Mouse (Mus musculus): ENCODE measurements around the gene Ltb4r1. TPM values are rescaled to one million over a fixed set of nuclear protein-coding genes. Genes with fewer than 3 reads are reported as not detected.

The Ltb4r1 gene
- polyA plus RNA-seq (2017; shearing (Covaris generic)), result 3.1 TPM

GRCm38 (mm10) chr14:55765696-55766095, at the start of gene Ltb4r1:
Gene Ltb4r1, plus strand, starts transcription at chr14:55765962.

GRCm38 (mm10) chr14:55721700-55722437, 43.9 kb upstream of the Ltb4r1 start, which contains the start of gene Rabggta:
Gene Rabggta, minus strand, starts transcription at chr14:55722263.

GRCm38 (mm10) chr14:55745180-55745860, 20.4 kb upstream of the Ltb4r1 start, which contains the start of the genes Dhrs1 and Nop9:
Gene Dhrs1, minus strand, starts transcription at chr14:55745690.
Gene Nop9, plus strand, starts transcription at chr14:55745693.

GRCm38 (mm10) chr14:55758363-55758784, 7.4 kb upstream of the Ltb4r1 start, which contains the start of gene Cideb:
Gene Cideb, minus strand, starts transcription at chr14:55758458.

GRCm38 (mm10) chr14:55761163-55761562, 4.6 kb upstream of the Ltb4r1 start, which contains the start of gene Ltb4r2:
Gene Ltb4r2, plus strand, starts transcription at chr14:55761428.

GRCm38 (mm10) chr14:55783958-55784235, 18.1 kb downstream of the Ltb4r1 start, which contains the start of gene Adcy4:
Gene Adcy4, minus strand, starts transcription at chr14:55784095.

GRCm38 (mm10) chr14:55788256-55789050, 22.7 kb downstream of the Ltb4r1 start, which contains the start of gene Ripk3:
Gene Ripk3, minus strand, starts transcription at chr14:55788865.

Other genes starting within 250 kb of the Ltb4r1 start
- 0.07 TPM for gene Nrl, start 241.0 kb upstream of the Ltb4r1 start, polyA plus RNA-seq (2017; shearing (Covaris generic))
- 46.5 TPM for gene Pck2, start 225.7 kb upstream of the Ltb4r1 start, polyA plus RNA-seq (2017; shearing (Covaris generic))
- gene Dcaf11, start 206.0 kb upstream of the Ltb4r1 start, polyA plus RNA-seq (2017; shearing (Covaris generic)), result 159 TPM
- 4.7 TPM for gene A730061H03Rik, start 205.6 kb upstream of the Ltb4r1 start, polyA plus RNA-seq (2017; shearing (Covaris generic))
- gene Fitm1, start 190.3 kb upstream of the Ltb4r1 start, polyA plus RNA-seq (2017; shearing (Covaris generic)), result not detected
- 1,178 TPM for gene Psme1, start 187.8 kb upstream of the Ltb4r1 start, polyA plus RNA-seq (2017; shearing (Covaris generic))
- 32.1 TPM for gene Emc9, start 180.7 kb upstream of the Ltb4r1 start, polyA plus RNA-seq (2017; shearing (Covaris generic))
- gene Psme2, start 174.8 kb upstream of the Ltb4r1 start, polyA plus RNA-seq (2017; shearing (Covaris generic)), result 1,001 TPM
- 79.7 TPM for gene Rnf31, start 174.3 kb upstream of the Ltb4r1 start, polyA plus RNA-seq (2017; shearing (Covaris generic))
- 209 TPM for gene Irf9, start 162.4 kb upstream of the Ltb4r1 start, polyA plus RNA-seq (2017; shearing (Covaris generic))
- 10.1 TPM for gene Rec8, start 147.9 kb upstream of the Ltb4r1 start, polyA plus RNA-seq (2017; shearing (Covaris generic))
- 74.4 TPM for gene Ipo4, start 130.0 kb upstream of the Ltb4r1 start, polyA plus RNA-seq (2017; shearing (Covaris generic))
- gene Gm49378, start 128.1 kb upstream of the Ltb4r1 start, polyA plus RNA-seq (2017; shearing (Covaris generic)), result 2.5 TPM
- gene Tm9sf1, start 122.2 kb upstream of the Ltb4r1 start, polyA plus RNA-seq (2017; shearing (Covaris generic)), result 95.5 TPM
- gene Tssk4, start 115.8 kb upstream of the Ltb4r1 start, polyA plus RNA-seq (2017; shearing (Covaris generic)), result 1.4 TPM
- 120 TPM for gene Mdp1, start 105.5 kb upstream of the Ltb4r1 start, polyA plus RNA-seq (2017; shearing (Covaris generic))
- 49.3 TPM for gene Gmpr2, start 94.0 kb upstream of the Ltb4r1 start, polyA plus RNA-seq (2017; shearing (Covaris generic))
- 452 TPM for gene Nedd8, start 93.8 kb upstream of the Ltb4r1 start, polyA plus RNA-seq (2017; shearing (Covaris generic))
- gene Tinf2, start 84.1 kb upstream of the Ltb4r1 start, polyA plus RNA-seq (2017; shearing (Covaris generic)), result 62.3 TPM
- 0.39 TPM for gene Tgm1, start 52.0 kb upstream of the Ltb4r1 start, polyA plus RNA-seq (2017; shearing (Covaris generic))
- 71.3 TPM for gene Rabggta, start 43.7 kb upstream of the Ltb4r1 start, polyA plus RNA-seq (2017; shearing (Covaris generic))
- 56.9 TPM for gene Dhrs1, start 20.3 kb upstream of the Ltb4r1 start, polyA plus RNA-seq (2017; shearing (Covaris generic))
- gene Nop9, start 20.3 kb upstream of the Ltb4r1 start, polyA plus RNA-seq (2017; shearing (Covaris generic)), result 15.6 TPM
- gene Cideb, start 7.5 kb upstream of the Ltb4r1 start, polyA plus RNA-seq (2017; shearing (Covaris generic)), result not detected
- gene Ltb4r2, start 4.5 kb upstream of the Ltb4r1 start, polyA plus RNA-seq (2017; shearing (Covaris generic)), result not detected
- gene Adcy4, start 18.1 kb downstream of the Ltb4r1 start, polyA plus RNA-seq (2017; shearing (Covaris generic)), result 0.11 TPM
- 81.9 TPM for gene Ripk3, start 22.9 kb downstream of the Ltb4r1 start, polyA plus RNA-seq (2017; shearing (Covaris generic))
- gene Nfatc4, start 57.2 kb downstream of the Ltb4r1 start, polyA plus RNA-seq (2017; shearing (Covaris generic)), result not detected
- gene Nynrin, start 88.0 kb downstream of the Ltb4r1 start, polyA plus RNA-seq (2017; shearing (Covaris generic)), result 1.5 TPM
- gene Cbln3, start 118.4 kb downstream of the Ltb4r1 start, polyA plus RNA-seq (2017; shearing (Covaris generic)), result not detected
- gene Khnyn, start 119.0 kb downstream of the Ltb4r1 start, polyA plus RNA-seq (2017; shearing (Covaris generic)), result 115 TPM
- 75.8 TPM for gene Sdr39u1, start 134.3 kb downstream of the Ltb4r1 start, polyA plus RNA-seq (2017; shearing (Covaris generic))
- not detected for gene Cma1, start 178.7 kb downstream of the Ltb4r1 start, polyA plus RNA-seq (2017; shearing (Covaris generic))
- gene Cma2, start 185.0 kb downstream of the Ltb4r1 start, polyA plus RNA-seq (2017; shearing (Covaris generic)), result not detected